In genomic region chr19:45782315-45783001, GRCm38 (mm10) we compare ENCODE assay signal across 7 mouse cellular contexts. TPM values are rescaled to one million over a fixed set of nuclear protein-coding genes. Genes with fewer than 3 reads are reported as not detected.
DNase-seq lines count a peak whose midpoint lies in the region; ATAC-seq and TF ChIP-seq lines count a peak whose summit lies in the region.

No protein-coding gene starts in this region.

- ATAC-seq in granulocyte monocyte progenitor cell, adult 5-6 weeks (replicated peaks; ENCODE audit: poor library complexity, severe bottlenecking) = peak; percentile 74
- ATAC-seq in intestine, postnatal 0 days = peak; percentile 20; the same call in 1 of the 2 replicates

- H3K9me3 ChIP-seq in intestine, postnatal 0 days (ENCODE audit: control insufficient read depth) = no peaks in the 10 kb centered on the region
- no peaks in the 10 kb centered on the region for H3K9me3 ChIP-seq in midbrain, embryonic 10.5 days (replicated peaks)

- peak overlapping the region; percentile 95 for H3K9ac ChIP-seq in intestine, postnatal 0 days (ENCODE audit: low read depth, low read length)

- intact Hi-C loops in left cerebral cortex, postnatal 36 days (cut with DNase I) = no loop called here

- DNase-seq in adrenal gland, postnatal 25 days = peak; percentile 75
- peak; percentile 54 for DNase-seq in embryo, embryonic 11.5 days (ENCODE audit: low read depth, low spot score)
- DNase-seq in left cerebral cortex, postnatal 36 days (ENCODE audit: low spot score in 2 of 2) = peak; percentile 58 to 59
- DNase-seq in midbrain, embryonic 10.5 days (ENCODE audit: low spot score) = peak; percentile 74
- DNase-seq in skeletal muscle tissue, adult 2 months (ENCODE audit: low read depth, low spot score) = peak; percentile 44

- peak overlapping the region; percentile 97 for H3K4me3 ChIP-seq in intestine, postnatal 0 days (ENCODE audit: low read depth, low read length)
- H3K4me3 ChIP-seq in midbrain, embryonic 10.5 days = peak overlapping the region; percentile 100

- WGBS in intestine, postnatal 0 days = 0% methylated on average over 36 of the region's 36 CpGs
- WGBS in midbrain, embryonic 10.5 days = under 1% methylated on average over 36 of the region's 36 CpGs

- H3K4me1 ChIP-seq in intestine, postnatal 0 days (replicated peaks; ENCODE audit: control insufficient read depth, insufficient read depth, low read length) = 0 out of 2 replicates have a peak, but pooled peaks cover 7% of the 10 kb centered on the region
- peaks cover 35% of the 10 kb centered on the region for H3K4me1 ChIP-seq in midbrain, embryonic 10.5 days

- H3K27ac ChIP-seq in intestine, postnatal 0 days (ENCODE audit: low read depth, low read length) = peak overlapping the region; percentile 97
- H3K27ac ChIP-seq in midbrain, embryonic 10.5 days (replicated peaks) = peak overlapping the region; percentile 99

- no peak for TF ChIP-seq CTCF in intestine, postnatal 0 days (IDR thresholded peaks at IDR 0.05; ENCODE audit: low read depth)

- peaks cover 23% of the 10 kb centered on the region for H3K36me3 ChIP-seq in intestine, postnatal 0 days (ENCODE audit: control insufficient read depth, insufficient read depth)
- H3K36me3 ChIP-seq in midbrain, embryonic 10.5 days = peaks cover 37% of the 10 kb centered on the region

- peak overlapping the region; percentile 73 for H3K4me2 ChIP-seq in intestine, postnatal 0 days (replicated peaks; ENCODE audit: low read depth)

- H3K27me3 ChIP-seq in intestine, postnatal 0 days (replicated peaks; ENCODE audit: control insufficient read depth, insufficient read depth, low read length) = no peaks in the 10 kb centered on the region
- H3K27me3 ChIP-seq in midbrain, embryonic 10.5 days (ENCODE audit: low read depth, poor library complexity, severe bottlenecking) = no peaks in the 10 kb centered on the region

RNA-seq across cellular contexts. Expression of gene Mgea5, which starts 1.2 kb away (rescaled TPM):
- total RNA-seq in adrenal gland, postnatal 25 days (2021) = 84.7 and 93.9 TPM in 2 replicates
- total RNA-seq in granulocyte monocyte progenitor cell, adult 5-6 weeks (2014; fragmentation: Nextera tagmentation) = 76.2 and 99.7 TPM in 2 replicates
- total RNA-seq in granulocyte monocyte progenitor cell, adult 5-6 weeks (2017) = 106 and 110 TPM in 2 replicates
- 18.2 and 19.3 TPM in 2 replicates for polyA plus RNA-seq in intestine, postnatal 0 days (2015; fragmentation: Nextera tagmentation; extraction: Ambion mirVana)
- 100 to 1,000 TPM; 143 to 168 TPM for total RNA-seq in left cerebral cortex, postnatal 36 days (2021)
- polyA plus RNA-seq in midbrain, embryonic 10.5 days (2016; fragmentation: Nextera tagmentation; extraction: Ambion mirVana) = 60.8 and 67.5 TPM in 2 replicates

RNA-seq across cellular contexts. Expression of gene Npm3, which starts 33.1 kb away (rescaled TPM):
- 29.0 and 34.7 TPM in 2 replicates for total RNA-seq in adrenal gland, postnatal 25 days (2021)
- total RNA-seq in granulocyte monocyte progenitor cell, adult 5-6 weeks (2014; fragmentation: Nextera tagmentation) = 137 and 150 TPM in 2 replicates
- total RNA-seq in granulocyte monocyte progenitor cell, adult 5-6 weeks (2017) = 109 and 141 TPM in 2 replicates
- polyA plus RNA-seq in intestine, postnatal 0 days (2015; fragmentation: Nextera tagmentation; extraction: Ambion mirVana) = 8.5 and 9.0 TPM in 2 replicates
- 1 to 10 TPM; 5.4 to 5.8 TPM for total RNA-seq in left cerebral cortex, postnatal 36 days (2021)
- 7.5 and 9.4 TPM in 2 replicates for polyA plus RNA-seq in midbrain, embryonic 10.5 days (2016; fragmentation: Nextera tagmentation; extraction: Ambion mirVana)

RNA-seq across cellular contexts. Expression of gene Kcnip2, which starts 33.4 kb away (rescaled TPM):
- 0.27 TPM in 1 of 2 replicates, not detected in the other for total RNA-seq in adrenal gland, postnatal 25 days (2021)
- total RNA-seq in granulocyte monocyte progenitor cell, adult 5-6 weeks (2014; fragmentation: Nextera tagmentation) = not detected in 2 replicates
- not detected in 2 replicates for total RNA-seq in granulocyte monocyte progenitor cell, adult 5-6 weeks (2017)
- polyA plus RNA-seq in intestine, postnatal 0 days (2015; fragmentation: Nextera tagmentation; extraction: Ambion mirVana) = 3.6 and 4.7 TPM in 2 replicates
- 100 to 1,000 TPM; 134 to 147 TPM for total RNA-seq in left cerebral cortex, postnatal 36 days (2021)
- 0.53 and 0.89 TPM in 2 replicates for polyA plus RNA-seq in midbrain, embryonic 10.5 days (2016; fragmentation: Nextera tagmentation; extraction: Ambion mirVana)

RNA-seq across cellular contexts. Expression of gene Fgf8, which starts 39.7 kb away (rescaled TPM):
- not detected in 2 replicates for total RNA-seq in adrenal gland, postnatal 25 days (2021)
- total RNA-seq in granulocyte monocyte progenitor cell, adult 5-6 weeks (2014; fragmentation: Nextera tagmentation) = not detected in 2 replicates
- total RNA-seq in granulocyte monocyte progenitor cell, adult 5-6 weeks (2017) = not detected in 2 replicates
- polyA plus RNA-seq in intestine, postnatal 0 days (2015; fragmentation: Nextera tagmentation; extraction: Ambion mirVana) = not detected in 2 replicates
- not detected for total RNA-seq in left cerebral cortex, postnatal 36 days (2021)
- 25.5 and 28.8 TPM in 2 replicates for polyA plus RNA-seq in midbrain, embryonic 10.5 days (2016; fragmentation: Nextera tagmentation; extraction: Ambion mirVana)

Comparison
In these comparisons a context has a peak if more than half of its experiments do, and no peak if none do; other contexts are left out.
1. Peak in every context shown above with its lines: DNase-seq, ATAC-seq, H3K4me3 ChIP-seq and H3K27ac ChIP-seq.
2. RNA of gene Kcnip2, which starts 33.4 kb away (total RNA-seq): 134 to 147 TPM in left cerebral cortex, postnatal 36 days; 0.27 TPM in adrenal gland, postnatal 25 days and not detected in granulocyte monocyte progenitor cell, adult 5-6 weeks; every median in the first group is over 100 times any median in the second.